Mouse (Mus musculus) ES-Bruce4 (cell line): ENCODE results near the gene Ttc39a. TPM values are rescaled to one million over a fixed set of nuclear protein-coding genes. Genes with fewer than 3 reads are reported as not detected.

ENCODE experiments used
- H3K27ac ChIP-seq: 2 replicates; pipeline ENCODE4 v1.5.1; 2012; ENCODE audit warnings: low read length, inconsistent platforms; ENCODE audit not compliant: insufficient read depth
- H3K27me3 ChIP-seq: 2 replicates; pipeline ENCODE4 v1.6.1; 2012; ENCODE audit warnings: mild to moderate bottlenecking, low read length, inconsistent platforms; ENCODE audit not compliant: control insufficient read depth, poor library complexity, insufficient read depth, severe bottlenecking
- H3K36me3 ChIP-seq: 2 replicates; pipeline ENCODE4 v1.6.1; 2012; ENCODE audit warnings: inconsistent platforms, mild to moderate bottlenecking, low read length, moderate library complexity; ENCODE audit not compliant: control insufficient read depth, poor library complexity, insufficient read depth, severe bottlenecking
- H3K4me1 ChIP-seq: one replicate; pipeline ENCODE4 v1.8.1; 2011; ENCODE audit warnings: low read length; ENCODE audit not compliant: control insufficient read depth, insufficient read depth
- H3K4me3 ChIP-seq: 2 replicates; pipeline ENCODE4 v1.5.1; 2011; ENCODE audit warnings: low read depth, mild to moderate bottlenecking, low read length
- H3K9ac ChIP-seq: 2 replicates; pipeline ENCODE4 v1.6.1; 2012; ENCODE audit warnings: low read depth, mild to moderate bottlenecking, inconsistent platforms; ENCODE audit not compliant: poor library complexity, severe bottlenecking
- H3K9me3 ChIP-seq: replicated peaks from 2 replicates; pipeline ENCODE4 v1.6.1; 2012; ENCODE audit warnings: mild to moderate bottlenecking, low read length, inconsistent platforms; ENCODE audit not compliant: control insufficient read depth, poor library complexity, insufficient read depth, severe bottlenecking
- CTCF ChIP-seq: IDR thresholded peaks from one replicate; pipeline ENCODE4 v1.8.1; 2011; ENCODE audit warnings: low read depth, low read length
- EP300 ChIP-seq: IDR thresholded peaks from 2 replicates; pipeline ENCODE4 v1.6.1; 2011; ENCODE audit warnings: low read depth, low read length; ENCODE audit not compliant: insufficient read depth
- POLR2A ChIP-seq: IDR thresholded peaks from one replicate; pipeline ENCODE4 v1.8.1; 2011; ENCODE audit warnings: low read length; ENCODE audit not compliant: insufficient read depth
- polyA plus RNA-seq: library from polyadenylated mRNA; stranded (reverse); fragments of >200 nt; gene quantifications from 2 replicates; pipeline ENCODE4 v1.2.4, GENCODE M21; 2011; ENCODE audit warnings: low read depth; ENCODE audit not compliant: missing spikeins, insufficient read depth, insufficient read length

Ttc39a gene
- polyA plus RNA-seq, 1 experiment: 2.1 TPM

GRCm38 (mm10) chr4:109475078-109475477 is 68.7 kb downstream of the Ttc39a start:
- Histone ChIP-seq H3K4me3 (no peak overlapping the region), H3K9me3 (no peaks in the 10 kb centered on the region), H3K9ac (no peak overlapping the region), H3K27me3 (no peaks in the 10 kb centered on the region), H3K4me1 (peaks cover 1% of the 10 kb centered on the region), H3K36me3 (peaks cover 3% of the 10 kb centered on the region), H3K27ac (no peak overlapping the region)
- no peak for TF ChIP-seq POLR2A
- no peak for TF ChIP-seq EP300
- TF ChIP-seq CTCF: no peak

- peaks cover 3% of the 10 kb centered on the region for H3K36me3 ChIP-seq
- peaks cover 1% of the 10 kb centered on the region for H3K4me1 ChIP-seq
- TF ChIP-seq CTCF (no peak), EP300 (no peak), POLR2A (no peak)
- H3K9me3 ChIP-seq: no peaks in the 10 kb centered on the region
- H3K4me3 ChIP-seq: peak overlapping the region; percentile 99
- H3K27me3 ChIP-seq: no peaks in the 10 kb centered on the region
- peak overlapping the region; percentile 98 for H3K9ac ChIP-seq
- H3K27ac ChIP-seq: no peak overlapping the region
Measured at GRCm38 (mm10) chr4:109475577-109476553, 69.4 kb downstream of the Ttc39a start.

GRCm38 (mm10) chr4:109476554-109477014 is 70.2 kb downstream of the Ttc39a start:
- no peaks in the 10 kb centered on the region for H3K9me3 ChIP-seq
- peak overlapping the region; percentile 98 for H3K9ac ChIP-seq
- peaks cover 3% of the 10 kb centered on the region for H3K36me3 ChIP-seq
- peak overlapping the region; percentile 99 for H3K4me3 ChIP-seq
- H3K4me1 ChIP-seq: peaks cover 1% of the 10 kb centered on the region
- no peaks in the 10 kb centered on the region for H3K27me3 ChIP-seq
- no peak overlapping the region for H3K27ac ChIP-seq
- TF ChIP-seq EP300 (no peak), POLR2A (peak; percentile 65)

- Histone ChIP-seq H3K4me1 (peaks cover 1% of the 10 kb centered on the region), H3K4me3 (no peak overlapping the region), H3K27me3 (no peaks in the 10 kb centered on the region), H3K27ac (no peak overlapping the region), H3K9me3 (no peaks in the 10 kb centered on the region), H3K36me3 (no peaks in the 10 kb centered on the region; the same call in 1 of the 2 replicates), H3K9ac (no peak overlapping the region)
- TF ChIP-seq POLR2A (no peak), EP300 (no peak), CTCF (no peak)
Measured at GRCm38 (mm10) chr4:109477454-109477853, 71.0 kb downstream of the Ttc39a start.

- H3K27ac ChIP-seq: no peak overlapping the region
- no peaks in the 10 kb centered on the region for H3K9me3 ChIP-seq
- H3K4me1 ChIP-seq: no peaks in the 10 kb centered on the region
- H3K9ac ChIP-seq: no peak overlapping the region
- no peaks in the 10 kb centered on the region for H3K36me3 ChIP-seq
- H3K4me3 ChIP-seq: no peak overlapping the region
- TF ChIP-seq CTCF (no peak), EP300 (no peak), POLR2A (no peak)
- no peaks in the 10 kb centered on the region for H3K27me3 ChIP-seq
Measured at GRCm38 (mm10) chr4:109481424-109481823, 75.0 kb downstream of the Ttc39a start.

- H3K27ac ChIP-seq: no peak overlapping the region
- H3K9me3 ChIP-seq: no peaks in the 10 kb centered on the region
- H3K27me3 ChIP-seq: no peaks in the 10 kb centered on the region
- no peak overlapping the region for H3K4me3 ChIP-seq
- H3K9ac ChIP-seq: no peak overlapping the region
- TF ChIP-seq CTCF (no peak), EP300 (no peak), POLR2A (no peak)
- no peaks in the 10 kb centered on the region for H3K36me3 ChIP-seq
- H3K4me1 ChIP-seq: no peaks in the 10 kb centered on the region
Measured at GRCm38 (mm10) chr4:109482701-109483100, 76.3 kb downstream of the Ttc39a start.
